Mouse (Mus musculus): ENCODE results near the gene Abhd14b. TPM values are rescaled to one million over a fixed set of nuclear protein-coding genes. Genes with fewer than 3 reads are reported as not detected.
A peak's percentile ranks its signal among the peaks of the same experiment; 100 is the strongest.
"Not testable (repeated sequence)": the region's sequence is repeated elsewhere in the genome, so short reads cannot be mapped to it uniquely, and the experiment has no call there.

Gene Abhd14b
- total RNA-seq, 2 experiments from 2014 or later, result 7.2 to 8.3 TPM

- DNase-seq, result peak in 1 of 2 experiments; percentile 3
- intact Hi-C loops (cut with DNase I), result no loop called here
Measured at GRCm38 (mm10) chr9:106473081-106473752, 26.0 kb downstream of the Abhd14b start.

GRCm38 (mm10) chr9:106473753-106474105, 26.5 kb downstream of the Abhd14b start:
- DNase-seq, result peak in 1 of 2 experiments; percentile 6
- intact Hi-C loops (cut with DNase I), result loop anchor here (2.0 kb wide), 1 partner anchor 45 kb away; the partner anchor contains the start of gene Rpl29

- intact Hi-C loops (cut with DNase I), result loop anchor here (2.0 kb wide), 1 partner anchor 46 kb away; the partner anchor contains the start of gene Rpl29
- peak; percentile 72 to 77 for DNase-seq
Measured at GRCm38 (mm10) chr9:106474456-106474855, 27.2 kb downstream of the Abhd14b start.

GRCm38 (mm10) chr9:106475046-106475445, 27.8 kb downstream of the Abhd14b start:
- intact Hi-C loops (cut with DNase I), result loop anchor here (2.0 to 5.0 kb wide), 4 partner anchors 46 to 318 kb away; partner anchors contain the start of genes Glyctk and Rpl29
- DNase-seq, result peak in 1 of 2 experiments; percentile 49

GRCm38 (mm10) chr9:106475663-106476001, 28.4 kb downstream of the Abhd14b start, which contains the start of gene Rrp9:
TSS of gene Rrp9 (plus strand) at chr9:106475963.
- no peak for DNase-seq
- intact Hi-C loops (cut with DNase I), result loop anchor here (1.0 to 5.0 kb wide), 7 partner anchors 27 to 318 kb away; partner anchors contain the start of genes Glyctk and Rpl29

GRCm38 (mm10) chr9:106476002-106476923, 29.0 kb downstream of the Abhd14b start:
- peak; percentile 69 to 80 for DNase-seq
- intact Hi-C loops (cut with DNase I), result loop anchor here (1.0 to 5.0 kb wide), 6 partner anchors 28 to 319 kb away; partner anchors contain the start of gene Glyctk

GRCm38 (mm10) chr9:106476924-106477484, 29.7 kb downstream of the Abhd14b start, which contains the start of gene Parp3:
TSS of gene Parp3 (minus strand) at chr9:106476949.
- intact Hi-C loops (cut with DNase I), result loop anchor here (1.0 to 5.0 kb wide), 6 partner anchors 29 to 320 kb away; partner anchors contain the start of gene Glyctk
- peak; percentile 96 to 99 for DNase-seq

GRCm38 (mm10) chr9:106477649-106478048, 30.4 kb downstream of the Abhd14b start:
- intact Hi-C loops (cut with DNase I), result loop anchor here (2.0 to 5.0 kb wide), 6 partner anchors 105 to 320 kb away; partner anchors contain the start of gene Glyctk
- DNase-seq, result no peak

- intact Hi-C loops (cut with DNase I), result loop anchor here (2.0 to 5.0 kb wide), 4 partner anchors 106 to 321 kb away; partner anchors contain the start of gene Glyctk
- no peak for DNase-seq
Measured at GRCm38 (mm10) chr9:106478101-106478500, 30.8 kb downstream of the Abhd14b start.

- intact Hi-C loops (cut with DNase I), result no loop called here
- DNase-seq, result no peak
Measured at GRCm38 (mm10) chr9:106480541-106480940, 33.3 kb downstream of the Abhd14b start.

GRCm38 (mm10) chr9:106481075-106481474, 33.8 kb downstream of the Abhd14b start:
- DNase-seq, result no peak
- intact Hi-C loops (cut with DNase I), result no loop called here

- intact Hi-C loops (cut with DNase I), result no loop called here
- DNase-seq, result no peak
Measured at GRCm38 (mm10) chr9:106481676-106482075, 34.4 kb downstream of the Abhd14b start.

- no peak for DNase-seq
Measured at GRCm38 (mm10) chr9:106482578-106483115, 35.4 kb downstream of the Abhd14b start.

GRCm38 (mm10) chr9:106483136-106483535, 35.9 kb downstream of the Abhd14b start:
- intact Hi-C loops (cut with DNase I), result no loop called here

More at GRCm38 (mm10) chr9:106482578-106483115, 35.4 kb downstream of the Abhd14b start:
- intact Hi-C loops (cut with DNase I), result no loop called here

GRCm38 (mm10) chr9:106483606-106484005, 36.3 kb downstream of the Abhd14b start:
- DNase-seq, result no peak
- intact Hi-C loops (cut with DNase I), result no loop called here

More at GRCm38 (mm10) chr9:106483136-106483535, 35.9 kb downstream of the Abhd14b start:
- DNase-seq, result no peak

- intact Hi-C loops (cut with DNase I), result no loop called here
- DNase-seq, result no peak
Measured at GRCm38 (mm10) chr9:106485076-106485475, 37.8 kb downstream of the Abhd14b start.

- DNase-seq; intact Hi-C loops (cut with DNase I): not testable (repeated sequence)
Measured at GRCm38 (mm10) chr9:106487602-106488001, 40.3 kb downstream of the Abhd14b start.

- intact Hi-C loops (cut with DNase I), result no loop called here
- DNase-seq, result no peak
Measured at GRCm38 (mm10) chr9:106499667-106500066, 52.4 kb downstream of the Abhd14b start, which contains the start of gene Iqcf1. TSS of gene Iqcf1 (plus strand) at chr9:106499967.

GRCm38 (mm10) chr9:106501846-106502245, 54.6 kb downstream of the Abhd14b start:
- intact Hi-C loops (cut with DNase I), result no loop called here
- no peak for DNase-seq

Measured in heart, postnatal 36 days (tissue).